Mouse (Mus musculus) heart, adult 2 months (tissue): ENCODE data around the gene Ankrd26. TPM values are rescaled to one million over a fixed set of nuclear protein-coding genes. Genes with fewer than 3 reads are reported as not detected.

ENCODE experiments used
- DNase-seq, 2 experiments: peaks; one replicate each; pipeline ENCODE4 v3.0.0; 2021
- H3K27ac ChIP-seq: fragments of 200-600 bp; 2 replicates; pipeline ENCODE4 v1.8.1; 2022
- H3K27me3 ChIP-seq: fragments of 200-500 bp; 2 replicates; pipeline ENCODE4 v1.6.1; 2012; ENCODE audit warnings: mild to moderate bottlenecking, low read length, inconsistent platforms, mixed read lengths; ENCODE audit not compliant: control insufficient read depth, insufficient read depth
- H3K36me3 ChIP-seq: fragments of 200-500 bp; 2 replicates; pipeline ENCODE4 v1.6.1; 2012; ENCODE audit warnings: low read length, inconsistent platforms; ENCODE audit not compliant: control insufficient read depth, insufficient read depth
- H3K4me1 ChIP-seq: fragments of 200-500 bp; 2 replicates; pipeline ENCODE4 v1.6.1; 2011; ENCODE audit warnings: low read length; ENCODE audit not compliant: control insufficient read depth, insufficient read depth
- H3K4me3 ChIP-seq: fragments of 200-600 bp; 2 replicates; pipeline ENCODE4 v1.8.1; 2022
- H3K79me2 ChIP-seq: fragments of 200-500 bp; replicated peaks from 2 replicates; pipeline ENCODE4 v1.6.1; 2012; ENCODE audit warnings: mild to moderate bottlenecking, inconsistent platforms, low read length, moderate library complexity, mixed read lengths; ENCODE audit not compliant: control insufficient read depth, insufficient read depth
- H3K9ac ChIP-seq: fragments of 200-500 bp; 2 replicates; pipeline ENCODE4 v1.6.1; 2012; ENCODE audit warnings: low read depth, mild to moderate bottlenecking, control low read depth, inconsistent platforms, low read length, mixed read lengths
- CTCF ChIP-seq: fragments of 200-600 bp; IDR thresholded peaks from 2 replicates; pipeline ENCODE4 v1.8.1; 2022; ENCODE audit warnings: antibody characterized with exemption, mild to moderate bottlenecking, moderate library complexity
- EP300 ChIP-seq: fragments of 200-500 bp; IDR thresholded peaks from 2 replicates; pipeline ENCODE4 v1.6.1; 2011; ENCODE audit warnings: low read depth, low read length, control low read depth; ENCODE audit not compliant: insufficient read depth
- POLR2A ChIP-seq: fragments of 200-500 bp; IDR thresholded peaks from 2 replicates; pipeline ENCODE4 v1.6.1; 2011; ENCODE audit warnings: mild to moderate bottlenecking, low read depth, low read length, control low read depth; ENCODE audit not compliant: insufficient read depth
- WGBS: fragments of 180-500 bp; shearing (Covaris S2); methylation state at CpG from one replicate; pipeline ENCODE4 v1.1.7; 2018; 5-methylcytosine and 5-hydroxymethylcytosine counted together
- intact Hi-C: fragments of 180-260 bp; cut with DNase I; formaldehyde crosslinking; loops from one replicate; pipeline ENCODE4 v1.15.1; 2025
- long read RNA-seq: library from polyadenylated mRNA; stranded (forward); transcript quantifications from one replicate; pipeline ENCODE4 v2.0.0, GENCODE M21; 2021
- polyA plus RNA-seq: library from polyadenylated mRNA; depleted of rRNA; stranded (reverse); fragments of >200 nt; gene quantifications from 2 replicates; pipeline ENCODE4 v1.2.3, GENCODE M21; 2012; rRNA removed
- total RNA-seq, 2 experiments: library from RNA; stranded (reverse); gene quantifications; 2 replicates each; pipeline ENCODE4 v1.2.3; 2021

The Ankrd26 gene
- total RNA-seq, result 1 to 10 TPM; 1.7 to 2.2 TPM
- 0.49 and 0.79 TPM in 2 replicates for polyA plus RNA-seq
- long read RNA-seq, partial matches to known transcripts, result 0 of 1 reads
- long read RNA-seq, other reads (novel, unspliced or antisense), result 1 of 1 reads

GRCm38 (mm10) chr6:118561745-118562609 lies at the start of gene Ankrd26:
Ankrd26 (minus strand) TSS chr6:118562226.
- Histone ChIP-seq H3K27ac (peak within 1 kb of the TSS; percentile 88), H3K79me2 (no peaks in the 10 kb centered on the region), H3K27me3 (no peaks in the 10 kb centered on the region), H3K4me3 (peak within 1 kb of the TSS; percentile 83), H3K9ac (peak within 1 kb of the TSS; percentile 93), H3K4me1 (no peaks in the 10 kb centered on the region; the same call in 1 of the 2 replicates), H3K36me3 (peaks cover 4% of the 10 kb centered on the region; the same call in 1 of the 2 replicates)
- DNase-seq, result peak; percentile 95 to 96
- intact Hi-C loops, result no loop called here
- 2% methylated on average over 54 of the region's 54 CpGs for WGBS
- TF ChIP-seq POLR2A, result peak; percentile 91
- no peak for TF ChIP-seq CTCF
- TF ChIP-seq EP300, result 0 out of 2 replicates have a peak, but pooled peaks have one; percentile 15

GRCm38 (mm10) chr6:118608906-118609305 lies 46.9 kb upstream of the Ankrd26 start:
- H3K4me3 ChIP-seq, result no peak overlapping the region
- TF ChIP-seq CTCF (no peak), POLR2A (no peak), EP300 (no peak)
- 61% methylated on average over 6 of the region's 6 CpGs for WGBS
- no peak overlapping the region for H3K9ac ChIP-seq
- H3K4me1 ChIP-seq, result peaks cover 1% of the 10 kb centered on the region; the same call in 1 of the 2 replicates
- no peak overlapping the region for H3K27ac ChIP-seq
- no peaks in the 10 kb centered on the region for H3K36me3 ChIP-seq
- no peak for DNase-seq
- intact Hi-C loops, result no loop called here
- no peaks in the 10 kb centered on the region for H3K27me3 ChIP-seq
- H3K79me2 ChIP-seq, result no peaks in the 10 kb centered on the region

- Histone ChIP-seq H3K27ac (no peak overlapping the region), H3K27me3 (no peaks in the 10 kb centered on the region), H3K36me3 (no peaks in the 10 kb centered on the region), H3K79me2 (no peaks in the 10 kb centered on the region), H3K4me3 (no peak overlapping the region), H3K4me1 (peaks cover 1% of the 10 kb centered on the region; the same call in 1 of the 2 replicates), H3K9ac (no peak overlapping the region)
- intact Hi-C loops, result no loop called here
- no peak for TF ChIP-seq POLR2A
- TF ChIP-seq CTCF, result peak; percentile 42
- 69% methylated on average over 7 of the region's 7 CpGs for WGBS
- DNase-seq, result no peak
Measured at GRCm38 (mm10) chr6:118605974-118606373, 43.9 kb upstream of the Ankrd26 start.

- WGBS, result 84% methylated on average over 7 of the region's 7 CpGs
Measured at GRCm38 (mm10) chr6:118603825-118604224, 41.8 kb upstream of the Ankrd26 start.

GRCm38 (mm10) chr6:118595681-118596055 lies 33.6 kb upstream of the Ankrd26 start:
- intact Hi-C loops, result no loop called here
- Histone ChIP-seq H3K9ac (no peak overlapping the region), H3K27ac (no peak overlapping the region), H3K4me1 (no peaks in the 10 kb centered on the region), H3K36me3 (no peaks in the 10 kb centered on the region), H3K27me3 (peaks cover 2% of the 10 kb centered on the region; the same call in 1 of the 2 replicates), H3K79me2 (no peaks in the 10 kb centered on the region), H3K4me3 (no peak overlapping the region)
- 58% methylated on average over 9 of the region's 9 CpGs for WGBS
- no peak for TF ChIP-seq CTCF
- TF ChIP-seq EP300, result no peak
- TF ChIP-seq POLR2A, result no peak
- no peak for DNase-seq

More at GRCm38 (mm10) chr6:118603825-118604224, 41.8 kb upstream of the Ankrd26 start:
- H3K4me1 ChIP-seq, result no peaks in the 10 kb centered on the region
- H3K27me3 ChIP-seq, result no peaks in the 10 kb centered on the region
- no peak overlapping the region for H3K4me3 ChIP-seq
- DNase-seq, result no peak
- no peaks in the 10 kb centered on the region for H3K79me2 ChIP-seq
- TF ChIP-seq POLR2A, result no peak
- TF ChIP-seq CTCF, result no peak
- no peak for TF ChIP-seq EP300
- H3K27ac ChIP-seq, result no peak overlapping the region
- intact Hi-C loops, result no loop called here
- H3K36me3 ChIP-seq, result no peaks in the 10 kb centered on the region
- no peak overlapping the region for H3K9ac ChIP-seq
